Mouse (Mus musculus): Measurements from ENCODE around the gene Dram2. TPM values are rescaled to one million over a fixed set of nuclear protein-coding genes. Genes with fewer than 3 reads are reported as not detected.

Gene Dram2
- polyA plus RNA-seq (2016; fragmentation: Nextera tagmentation; extraction: Ambion mirVana): 41.7 and 41.8 TPM in 2 replicates

DNA sequence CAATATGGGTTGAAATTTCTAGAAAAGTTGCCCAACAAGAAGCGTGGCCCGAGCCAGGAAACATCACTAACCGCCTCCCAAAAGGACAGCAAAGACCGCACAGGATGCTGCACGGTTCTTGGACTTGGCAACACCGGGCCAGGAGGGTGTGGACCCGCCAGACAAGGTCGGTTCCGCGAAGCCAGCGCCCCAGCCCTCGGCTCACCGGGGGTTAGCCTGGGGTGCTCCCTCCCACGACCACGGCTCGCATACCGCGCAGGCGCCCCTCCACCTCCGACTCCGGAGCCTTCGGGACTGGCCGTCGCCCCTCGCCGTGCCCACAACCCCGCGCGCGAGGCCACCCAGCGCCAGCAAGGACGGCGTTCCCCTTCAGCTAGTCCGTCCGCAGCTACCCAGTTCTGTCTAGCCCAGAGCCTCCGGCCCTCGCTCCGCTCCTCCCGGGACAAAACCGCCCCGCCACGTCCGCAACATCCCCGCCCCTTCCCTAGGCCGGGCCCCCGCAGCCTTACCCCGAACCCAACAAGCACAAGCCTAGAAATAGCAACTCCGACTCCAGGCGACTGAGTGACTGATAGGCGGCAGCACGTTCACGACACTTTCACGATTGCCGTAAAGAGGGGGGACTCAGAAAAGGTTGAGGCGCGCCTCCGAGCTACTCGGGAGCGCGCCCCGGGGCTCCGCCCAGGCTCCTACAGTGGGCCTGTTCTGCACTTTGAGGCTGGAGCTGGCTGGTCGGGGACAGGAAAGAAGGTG lies at the start of gene Dram2, which contains the start of gene Cept1:
Gene Dram2 (plus strand): TSS at position 628 of the 753 bp plus-strand sequence.
Gene Cept1 (minus strand): TSS at position 632 of the 753 bp plus-strand sequence.
- no peaks in the 10 kb centered on the region for H3K27me3 ChIP-seq (ENCODE audit: insufficient read depth, poor library complexity, severe bottlenecking)
- H3K27ac ChIP-seq: peak within 1 kb of the TSS; percentile 96
- peak; percentile 94 for DNase-seq (ENCODE audit: low spot score)
- H3K36me3 ChIP-seq: 0 out of 2 replicates have a peak, but pooled peaks cover 3% of the 10 kb centered on the region
- peaks cover 23% of the 10 kb centered on the region for H3K4me1 ChIP-seq (replicated peaks)
- peak within 1 kb of the TSS; percentile 89 for H3K4me3 ChIP-seq
- no peaks in the 10 kb centered on the region for H3K9me3 ChIP-seq
- under 1% methylated on average over 63 of the region's 63 CpGs for WGBS

DNA sequence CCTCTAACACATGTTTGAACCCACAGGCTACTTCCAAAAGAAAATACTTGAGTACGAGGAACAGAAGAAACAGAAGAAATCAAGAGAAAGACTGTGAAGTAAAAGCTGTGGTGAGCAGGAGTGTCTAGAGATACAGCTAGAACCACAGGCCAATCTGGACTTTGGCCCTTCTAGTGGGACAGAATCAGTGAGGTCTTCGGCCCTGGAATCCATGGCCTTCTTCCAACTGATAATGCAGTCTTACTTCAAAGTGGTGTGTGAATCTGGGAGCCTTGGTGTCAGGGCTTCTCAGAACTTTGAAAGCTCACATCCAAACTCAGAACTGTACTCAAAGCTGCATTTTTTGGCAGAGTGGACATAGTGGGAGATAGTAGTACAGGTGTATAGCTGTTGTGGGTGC lies 47.1 kb upstream of the Dram2 start:
- DNase-seq (ENCODE audit: low spot score): no peak
- Histone ChIP-seq H3K27ac (no peak overlapping the region), H3K4me3 (no peak overlapping the region), H3K9me3 (no peaks in the 10 kb centered on the region), H3K4me1 (replicated peaks) (no peaks in the 10 kb centered on the region), H3K36me3 (peaks cover 31% of the 10 kb centered on the region), H3K27me3 (ENCODE audit: insufficient read depth, poor library complexity, severe bottlenecking) (no peaks in the 10 kb centered on the region)
- 89% methylated on average over 2 of the region's 2 CpGs for WGBS

DNA sequence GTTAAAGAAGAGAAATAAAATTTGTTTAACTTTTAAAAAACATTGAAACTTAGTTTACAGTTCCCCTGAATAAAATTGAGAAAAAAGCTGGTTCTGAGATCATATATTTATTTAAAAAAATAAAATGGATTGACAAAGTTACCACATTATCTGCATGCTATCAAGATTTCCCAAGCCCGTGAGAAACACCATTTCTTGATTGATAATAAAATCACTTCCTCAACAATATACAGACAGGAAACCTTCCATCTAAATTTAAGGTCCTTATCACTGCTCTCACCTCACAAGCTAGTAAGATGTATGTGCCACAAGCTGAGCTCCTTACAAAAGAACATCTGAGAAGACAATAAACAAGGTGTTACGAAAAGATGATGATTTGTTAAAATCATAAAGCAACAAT lies 44.7 kb upstream of the Dram2 start:
- Histone ChIP-seq H3K27me3 (ENCODE audit: insufficient read depth, poor library complexity, severe bottlenecking) (no peaks in the 10 kb centered on the region), H3K27ac (no peak overlapping the region), H3K9me3 (no peaks in the 10 kb centered on the region), H3K4me3 (no peak overlapping the region), H3K4me1 (replicated peaks) (no peaks in the 10 kb centered on the region), H3K36me3 (peaks cover 31% of the 10 kb centered on the region)
- WGBS: 97% methylated on average over 2 of the region's 2 CpGs
- no peak for DNase-seq (ENCODE audit: low spot score)

DNA sequence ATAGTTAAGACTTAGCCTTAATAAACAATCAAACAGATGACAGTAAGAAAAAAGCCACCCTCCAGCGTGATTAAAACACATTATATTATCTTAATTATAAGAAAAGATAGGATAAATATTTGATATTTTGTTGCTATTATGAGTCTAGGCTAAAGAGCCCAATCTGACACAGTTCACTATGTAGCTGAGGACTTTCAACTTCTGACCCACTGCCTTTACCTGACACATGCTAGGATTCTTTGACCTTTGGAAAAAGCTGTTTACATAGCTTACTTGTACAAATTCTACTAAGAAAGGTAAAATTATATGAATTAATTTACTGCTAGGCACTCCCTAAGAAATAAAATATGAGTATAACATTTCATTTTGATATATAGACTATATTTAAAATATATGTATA lies 36.9 kb upstream of the Dram2 start:
- H3K27ac ChIP-seq: no peak overlapping the region
- H3K4me1 ChIP-seq (replicated peaks): no peaks in the 10 kb centered on the region
- no peaks in the 10 kb centered on the region for H3K9me3 ChIP-seq
- H3K27me3 ChIP-seq (ENCODE audit: insufficient read depth, poor library complexity, severe bottlenecking): no peaks in the 10 kb centered on the region
- no peak overlapping the region for H3K4me3 ChIP-seq
- DNase-seq (ENCODE audit: low spot score): no peak
- H3K36me3 ChIP-seq: 0 out of 2 replicates have a peak, but pooled peaks cover 4% of the 10 kb centered on the region
- WGBS: 91% methylated on average over 1 of the region's 1 CpGs

DNA sequence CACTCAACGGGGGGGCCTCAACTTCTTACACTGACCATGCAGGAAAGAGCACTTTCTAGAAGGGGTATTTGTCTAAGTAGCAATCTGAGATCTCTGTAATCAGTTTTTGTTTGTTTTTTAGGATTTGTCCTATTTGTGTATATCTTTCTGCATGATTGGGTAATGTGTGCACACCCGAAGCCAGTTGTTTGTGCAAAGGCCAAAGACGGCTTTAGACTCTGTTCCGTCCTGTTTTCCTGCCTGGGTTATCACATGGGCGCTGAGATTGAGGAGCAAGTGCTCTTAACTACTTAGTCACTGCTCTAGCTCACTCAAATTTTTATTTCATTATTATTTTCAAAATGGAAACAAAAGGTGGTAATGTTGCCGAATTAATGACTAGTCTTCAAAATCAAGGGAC lies 32.6 kb upstream of the Dram2 start:
- H3K9me3 ChIP-seq: no peaks in the 10 kb centered on the region
- H3K4me1 ChIP-seq (replicated peaks): no peaks in the 10 kb centered on the region
- 0 out of 2 replicates have a peak, but pooled peaks cover 4% of the 10 kb centered on the region for H3K36me3 ChIP-seq
- no peaks in the 10 kb centered on the region for H3K27me3 ChIP-seq (ENCODE audit: insufficient read depth, poor library complexity, severe bottlenecking)
- H3K4me3 ChIP-seq: no peak overlapping the region
- H3K27ac ChIP-seq: no peak overlapping the region
- 91% methylated on average over 6 of the region's 6 CpGs for WGBS
- DNase-seq (ENCODE audit: low spot score): no peak

DNA sequence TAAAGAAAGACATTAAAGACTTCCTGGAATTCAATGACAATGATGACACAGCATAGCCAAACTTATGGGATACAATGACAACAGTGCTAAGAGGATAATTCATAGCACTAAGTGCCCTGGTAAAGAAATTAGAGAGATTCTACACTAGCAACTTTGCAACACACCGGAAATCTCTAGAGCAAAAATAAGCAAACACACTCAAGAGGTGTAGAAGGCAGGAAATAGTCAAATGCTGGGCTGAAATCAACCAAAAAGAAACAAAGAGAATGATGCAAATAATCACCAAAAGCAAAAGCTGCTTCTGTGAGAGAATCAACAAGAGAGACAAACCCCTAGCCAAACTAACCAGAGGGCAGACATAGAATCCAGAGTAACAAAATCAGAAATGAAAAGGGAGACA lies 24.9 kb upstream of the Dram2 start:
- H3K4me3 ChIP-seq: no peak overlapping the region
- H3K9me3 ChIP-seq: no peaks in the 10 kb centered on the region
- 96% methylated on average over 1 of the region's 1 CpGs for WGBS
- H3K36me3 ChIP-seq: no peaks in the 10 kb centered on the region
- no peak overlapping the region for H3K27ac ChIP-seq
- H3K27me3 ChIP-seq (ENCODE audit: insufficient read depth, poor library complexity, severe bottlenecking): no peaks in the 10 kb centered on the region
- no peaks in the 10 kb centered on the region for H3K4me1 ChIP-seq (replicated peaks)
- DNase-seq (ENCODE audit: low spot score): no peak

DNA sequence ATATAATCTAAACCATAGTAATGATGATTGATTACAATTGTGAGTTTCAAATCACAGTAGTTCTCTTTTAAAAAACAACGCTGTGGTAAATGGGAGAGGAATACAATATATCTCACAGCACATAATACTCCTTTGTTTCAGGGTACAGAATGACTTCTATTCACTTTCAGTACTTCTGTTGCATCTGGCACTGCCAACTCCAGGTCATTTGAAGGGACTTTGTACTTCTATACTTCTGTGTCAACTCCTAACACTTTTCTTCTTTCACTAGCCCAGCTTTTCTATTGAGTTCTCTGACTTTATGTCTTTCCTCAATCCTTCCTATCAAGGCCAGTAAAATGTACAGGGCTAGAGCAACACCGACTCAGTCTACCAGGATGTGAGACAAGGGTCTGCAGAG lies 21.2 kb upstream of the Dram2 start:
- H3K27ac ChIP-seq: no peak overlapping the region

DNA sequence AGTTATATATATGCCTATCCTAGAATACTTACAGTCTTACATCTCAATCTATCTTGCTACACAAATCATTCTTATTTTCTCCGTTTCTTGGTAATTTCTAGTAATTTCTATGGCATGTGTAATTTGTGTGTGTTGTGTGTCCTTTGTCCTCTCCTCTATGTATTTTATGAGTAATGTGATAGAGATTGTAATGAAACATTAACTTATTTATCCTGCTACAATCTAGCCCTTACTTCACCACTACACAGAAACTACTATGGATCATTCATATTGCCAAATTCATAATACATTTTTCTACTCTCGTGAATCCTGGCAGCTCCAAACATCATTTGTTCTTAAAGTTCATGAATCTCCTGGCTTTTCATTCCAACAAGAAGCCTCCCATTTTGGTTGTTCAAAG lies 19.6 kb upstream of the Dram2 start:
- WGBS: 84% methylated on average over 2 of the region's 2 CpGs
- Histone ChIP-seq H3K36me3 (peaks cover 9% of the 10 kb centered on the region; the same call in 1 of the 2 replicates), H3K27ac (no peak overlapping the region), H3K27me3 (ENCODE audit: insufficient read depth, poor library complexity, severe bottlenecking) (no peaks in the 10 kb centered on the region), H3K4me3 (no peak overlapping the region), H3K4me1 (replicated peaks) (no peaks in the 10 kb centered on the region), H3K9me3 (no peaks in the 10 kb centered on the region)
- no peak for DNase-seq (ENCODE audit: low spot score)

More for the DNA sequence above, 21.2 kb upstream of the Dram2 start:
- 84% methylated on average over 2 of the region's 2 CpGs for WGBS
- Histone ChIP-seq H3K4me1 (replicated peaks) (no peaks in the 10 kb centered on the region), H3K4me3 (no peak overlapping the region), H3K27me3 (ENCODE audit: insufficient read depth, poor library complexity, severe bottlenecking) (no peaks in the 10 kb centered on the region), H3K36me3 (0 out of 2 replicates have a peak, but pooled peaks cover 5% of the 10 kb centered on the region), H3K9me3 (no peaks in the 10 kb centered on the region)
- DNase-seq (ENCODE audit: low spot score): no peak

DNA sequence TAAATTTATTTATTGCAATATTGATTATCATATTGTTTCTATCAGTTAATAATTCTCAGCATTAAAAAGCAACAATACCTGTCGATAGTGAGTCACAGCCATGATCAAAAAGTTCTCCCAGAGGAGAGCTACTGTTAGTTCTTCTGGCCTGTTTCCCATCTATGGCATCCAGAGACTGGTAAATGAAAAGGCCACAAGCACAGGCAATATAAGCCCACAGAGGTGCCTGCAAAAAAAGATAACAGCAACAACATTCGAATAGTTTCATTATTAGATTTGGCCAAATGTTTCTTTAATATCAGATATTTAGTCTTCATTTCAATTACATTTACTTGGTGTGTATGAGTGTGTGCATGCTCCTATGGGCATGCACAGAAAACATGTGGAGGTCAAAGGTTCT lies 14.3 kb upstream of the Dram2 start:
- Histone ChIP-seq H3K27me3 (ENCODE audit: insufficient read depth, poor library complexity, severe bottlenecking) (no peaks in the 10 kb centered on the region), H3K4me1 (replicated peaks) (no peaks in the 10 kb centered on the region), H3K36me3 (peaks cover 27% of the 10 kb centered on the region; the same call in 1 of the 2 replicates), H3K4me3 (no peak overlapping the region), H3K27ac (no peak overlapping the region), H3K9me3 (no peaks in the 10 kb centered on the region)
- WGBS: 92% methylated on average over 2 of the region's 2 CpGs
- DNase-seq (ENCODE audit: low spot score): no peak

DNA sequence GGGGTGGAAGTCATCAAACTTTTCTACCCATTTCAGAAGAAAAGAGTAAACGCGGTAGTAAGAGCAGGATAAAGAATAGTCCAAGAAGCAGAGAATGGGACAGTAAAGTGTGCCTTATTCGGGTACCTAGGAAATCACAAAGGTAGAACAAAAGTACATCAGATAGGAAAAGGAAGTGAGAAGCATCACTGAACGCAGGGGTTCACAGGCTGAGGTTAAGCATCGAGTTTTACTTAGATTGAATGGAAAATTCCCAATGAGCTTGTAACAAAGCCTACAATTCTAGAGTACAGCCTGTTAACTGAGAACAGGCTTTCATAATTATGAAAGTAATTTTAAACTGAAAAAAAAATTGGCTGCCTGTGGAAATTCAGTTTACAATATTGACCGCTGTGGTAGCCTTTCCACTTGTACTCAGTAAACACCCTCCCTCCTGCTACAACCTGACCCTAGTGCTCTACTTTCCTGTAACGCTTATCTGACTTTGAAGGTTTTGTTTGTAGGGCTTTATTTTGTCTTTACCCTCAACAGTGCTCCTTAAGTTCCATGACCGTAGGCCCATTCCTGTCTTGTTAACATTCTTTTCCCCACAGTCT lies 2.8 kb upstream of the Dram2 start:
- no peaks in the 10 kb centered on the region for H3K27me3 ChIP-seq (ENCODE audit: insufficient read depth, poor library complexity, severe bottlenecking)
- DNase-seq (ENCODE audit: low spot score): no peak
- H3K27ac ChIP-seq: no peak overlapping the region
- H3K4me3 ChIP-seq: no peak overlapping the region
- H3K4me1 ChIP-seq (replicated peaks): peaks cover 23% of the 10 kb centered on the region
- no peaks in the 10 kb centered on the region for H3K9me3 ChIP-seq
- 91% methylated on average over 8 of the region's 8 CpGs for WGBS
- no peaks in the 10 kb centered on the region for H3K36me3 ChIP-seq

DNA sequence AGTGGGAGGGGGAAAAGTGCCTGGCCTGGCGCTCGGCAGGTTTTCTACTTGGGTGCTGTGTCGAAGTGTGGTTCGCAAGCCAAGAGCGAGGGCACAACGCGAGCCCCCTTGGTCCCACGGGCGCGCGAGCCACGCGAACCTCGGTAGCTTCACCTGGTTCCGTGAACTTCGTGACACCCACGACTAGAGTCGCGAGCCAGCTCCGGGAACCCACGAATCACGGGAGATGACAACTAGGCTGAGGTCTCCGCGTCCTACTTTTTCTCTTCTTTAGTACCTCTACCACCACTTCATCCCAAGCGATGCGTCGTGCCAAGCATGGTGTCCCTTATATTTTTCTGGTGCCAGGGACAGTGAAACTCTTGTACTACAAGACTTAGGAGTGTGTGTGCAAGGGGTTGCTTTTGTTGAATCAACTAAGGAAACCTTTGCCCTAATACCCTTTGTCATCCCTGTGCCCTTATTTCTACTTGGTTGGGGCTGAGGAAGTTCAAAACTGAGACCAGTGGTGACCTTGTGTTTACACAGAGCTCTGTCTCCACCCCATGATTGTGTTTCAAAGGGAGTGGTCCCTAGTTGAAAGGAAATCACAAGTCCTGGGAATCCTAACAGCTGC lies 434 bp downstream of the Dram2 start:
- no peak for DNase-seq (ENCODE audit: low spot score)

DNA sequence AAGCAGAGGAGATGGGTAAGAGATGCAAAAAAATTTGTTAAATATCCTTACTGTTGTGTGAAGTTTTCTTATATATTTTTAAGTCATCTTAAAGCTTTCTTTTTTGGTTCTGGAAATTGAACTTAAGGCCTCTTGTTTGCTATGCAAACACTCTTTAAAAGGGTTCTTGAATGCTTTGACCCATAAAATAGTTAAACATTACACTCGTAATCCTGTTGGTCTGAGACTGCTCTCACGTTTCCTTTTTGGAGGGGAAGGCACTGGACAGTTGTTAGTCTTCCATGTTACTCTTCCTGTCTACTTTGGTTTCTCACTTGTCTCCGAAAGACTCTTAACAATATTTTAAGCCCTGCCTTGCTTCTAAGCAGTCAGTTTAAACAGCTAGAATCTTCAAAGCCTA lies 1.4 kb downstream of the Dram2 start:
- Histone ChIP-seq H3K4me1 (replicated peaks) (peaks cover 23% of the 10 kb centered on the region), H3K27me3 (ENCODE audit: insufficient read depth, poor library complexity, severe bottlenecking) (no peaks in the 10 kb centered on the region), H3K9me3 (no peaks in the 10 kb centered on the region), H3K27ac (no peak overlapping the region), H3K4me3 (peak overlapping the region; percentile 89), H3K36me3 (peaks cover 11% of the 10 kb centered on the region)
- DNase-seq (ENCODE audit: low spot score): no peak
- 52% methylated on average over 3 of the region's 3 CpGs for WGBS

More for the DNA sequence above, 434 bp downstream of the Dram2 start:
- Histone ChIP-seq H3K36me3 (0 out of 2 replicates have a peak, but pooled peaks cover 3% of the 10 kb centered on the region), H3K4me1 (replicated peaks) (peaks cover 23% of the 10 kb centered on the region), H3K27me3 (ENCODE audit: insufficient read depth, poor library complexity, severe bottlenecking) (no peaks in the 10 kb centered on the region), H3K4me3 (peak overlapping the region; percentile 89), H3K9me3 (no peaks in the 10 kb centered on the region), H3K27ac (peak overlapping the region; percentile 96)
- under 1% methylated on average over 27 of the region's 27 CpGs for WGBS

DNA sequence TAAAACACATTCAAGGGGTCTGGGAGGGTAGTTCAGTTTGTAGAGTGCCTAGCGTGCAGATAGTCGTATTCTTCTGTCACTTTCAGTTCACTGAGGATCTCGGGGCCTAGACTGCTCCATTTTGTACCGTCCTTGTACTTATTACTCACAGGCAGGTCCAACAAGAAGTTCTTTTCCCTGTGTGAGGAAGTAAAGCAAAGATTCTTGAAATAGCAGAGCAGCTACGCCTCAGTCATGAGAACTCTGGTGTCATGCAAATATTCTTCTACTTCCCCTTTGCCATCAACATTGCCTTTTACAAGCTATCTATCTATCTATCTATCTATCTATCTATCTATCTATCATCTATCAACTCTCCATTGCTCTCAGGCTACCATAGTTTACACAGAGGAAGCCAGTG lies 5.8 kb downstream of the Dram2 start:
- Histone ChIP-seq H3K36me3 (peaks cover 40% of the 10 kb centered on the region), H3K4me3 (no peak overlapping the region), H3K27ac (no peak overlapping the region), H3K27me3 (ENCODE audit: insufficient read depth, poor library complexity, severe bottlenecking) (no peaks in the 10 kb centered on the region), H3K4me1 (replicated peaks) (peaks cover 7% of the 10 kb centered on the region; the same call in 1 of the 2 replicates), H3K9me3 (no peaks in the 10 kb centered on the region)
- no peak for DNase-seq (ENCODE audit: low spot score)
- 92% methylated on average over 5 of the region's 5 CpGs for WGBS

Data from hindbrain, embryonic 10.5 days (tissue).